Mouse (Mus musculus) right cerebral cortex, adult 18-20 months (tissue): ENCODE data around the gene Ccdc169.

Source experiments
- DNase-seq: peaks from one replicate; pipeline ENCODE4 v3.0.0; 2022; ENCODE audit warnings: mixed read lengths

Ccdc169 gene

DNA sequence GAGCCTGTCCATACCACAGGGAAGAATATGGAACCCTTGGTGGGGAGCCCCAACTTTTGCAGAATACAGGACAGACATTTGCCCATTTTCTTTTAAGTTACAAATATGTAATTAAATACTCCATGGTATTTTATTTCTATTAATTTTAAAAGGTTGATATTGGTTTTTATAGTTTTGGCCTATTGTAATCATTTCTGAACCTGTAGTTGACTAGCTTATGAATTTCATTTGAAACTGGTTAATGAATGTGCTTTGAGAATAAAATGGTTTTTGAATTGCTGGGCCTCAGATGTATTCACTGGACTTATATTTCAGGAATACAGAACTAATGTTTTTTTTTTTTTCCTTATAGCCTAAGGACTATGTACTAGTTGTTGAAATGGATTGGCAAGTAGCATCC lies at the start of gene Ccdc169:
Ccdc169 (plus strand) TSS at position 301 of the 400 bp plus-strand sequence.
- no peak for DNase-seq

DNA sequence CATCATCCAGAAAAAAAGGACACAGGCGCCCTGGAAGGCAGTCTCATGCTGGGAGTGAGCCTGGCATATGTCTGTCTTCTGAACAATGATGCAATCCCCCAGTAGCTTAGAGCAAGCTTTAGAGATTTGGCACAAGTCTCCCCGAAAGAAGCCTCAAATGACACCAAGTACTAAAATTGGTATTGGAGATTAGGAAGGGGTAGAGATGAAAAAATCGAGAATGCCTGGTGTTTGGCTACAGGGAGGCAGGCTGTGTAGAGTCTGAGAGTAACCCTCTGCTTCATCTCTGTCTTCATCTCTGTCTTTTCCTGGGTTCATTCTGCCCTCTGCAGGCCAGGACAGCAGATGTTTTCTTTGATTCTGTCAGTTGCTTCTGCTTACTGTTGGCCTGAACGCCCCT lies 49.8 kb upstream of the Ccdc169 start:
- DNase-seq: peak; percentile 36

- DNase-seq: no peak
Measured at GRCm38 (mm10) chr3:55088359-55088758, 48.8 kb upstream of the Ccdc169 start.

- DNase-seq: no peak
Measured at GRCm38 (mm10) chr3:55088843-55089242, 48.3 kb upstream of the Ccdc169 start.

DNA sequence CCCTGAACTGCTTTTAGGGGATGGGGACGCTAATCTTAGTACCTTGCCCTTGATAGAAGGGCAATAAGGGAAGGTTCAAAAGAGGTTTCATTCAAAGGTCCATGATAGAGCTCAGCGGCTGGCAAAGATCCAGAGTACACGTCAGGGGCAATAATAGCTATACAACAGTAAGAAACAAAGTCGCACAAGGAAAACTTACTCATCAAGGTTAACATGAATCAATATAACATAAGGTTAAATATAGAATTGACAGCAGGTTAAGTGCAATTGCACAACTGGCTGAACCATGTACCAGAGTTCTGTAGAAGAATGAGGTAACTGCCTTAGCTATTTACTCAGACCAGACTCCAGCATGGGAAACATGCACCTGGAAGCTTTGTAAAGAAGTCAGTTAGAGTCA lies 47.8 kb upstream of the Ccdc169 start:
- DNase-seq: no peak

DNA sequence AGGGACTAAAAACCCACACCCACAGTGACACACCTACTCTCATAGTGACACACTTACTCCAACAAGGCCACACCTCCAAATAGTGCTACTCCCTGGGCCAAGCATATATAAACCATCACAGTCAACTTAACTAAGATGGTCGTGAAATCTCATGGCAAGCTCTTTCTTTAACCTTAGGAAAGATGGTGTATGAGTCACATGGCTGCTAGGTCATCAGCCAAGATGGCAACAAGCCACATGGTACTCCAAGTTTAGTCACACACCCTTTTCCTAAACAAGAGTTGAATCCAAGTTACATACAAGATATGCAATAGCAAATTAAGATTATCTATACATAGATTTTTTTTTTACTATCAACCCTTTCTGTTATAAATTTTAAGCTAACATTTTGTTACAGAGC lies 44.0 kb upstream of the Ccdc169 start:
- no peak for DNase-seq

- DNase-seq: peak; percentile 53
Measured at GRCm38 (mm10) chr3:55095968-55096654, 41.0 kb upstream of the Ccdc169 start.

GRCm38 (mm10) chr3:55096655-55097005 lies 40.5 kb upstream of the Ccdc169 start:
- no peak for DNase-seq

DNA sequence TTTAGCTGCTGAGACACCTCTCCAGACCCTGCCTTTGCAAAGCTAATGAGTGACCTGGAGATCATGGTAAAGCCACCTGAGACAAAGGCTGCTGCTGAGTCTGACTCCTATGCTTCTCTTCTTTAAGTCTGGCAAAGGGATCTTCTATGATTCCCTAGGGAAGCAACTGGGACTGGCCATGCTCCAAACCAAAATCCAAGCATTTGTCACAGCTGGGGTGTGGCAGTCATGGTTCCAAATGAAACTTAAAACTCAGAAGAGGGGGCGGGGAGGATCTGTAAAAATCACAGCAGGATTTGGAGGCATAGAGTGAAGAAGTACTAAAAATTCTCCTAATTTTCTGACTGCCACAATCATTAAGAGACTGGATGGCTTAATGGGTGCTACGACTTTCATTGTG lies 40.0 kb upstream of the Ccdc169 start:
- no peak for DNase-seq

DNA sequence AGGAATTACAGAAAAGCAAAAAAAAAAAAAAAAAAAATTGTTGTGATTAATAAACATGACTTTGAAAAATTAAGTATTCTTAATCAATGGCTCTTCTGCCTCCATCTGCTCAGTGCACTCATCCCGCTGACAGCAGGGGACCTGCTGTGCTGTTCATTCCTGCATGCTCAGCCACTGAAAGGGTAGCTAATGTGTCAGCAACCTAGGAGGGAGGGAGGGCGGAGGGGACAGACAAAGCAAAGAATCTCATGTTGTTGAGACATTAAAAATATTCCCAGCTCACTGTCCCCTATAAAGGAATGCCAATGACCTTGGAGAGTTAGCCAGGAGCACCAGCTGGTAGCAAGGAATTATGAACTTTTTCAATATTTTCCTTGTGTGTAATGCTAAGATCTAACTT lies 39.1 kb upstream of the Ccdc169 start:
- DNase-seq: no peak

- DNase-seq: no peak
Measured at GRCm38 (mm10) chr3:55098990-55099389, 38.1 kb upstream of the Ccdc169 start.

DNA sequence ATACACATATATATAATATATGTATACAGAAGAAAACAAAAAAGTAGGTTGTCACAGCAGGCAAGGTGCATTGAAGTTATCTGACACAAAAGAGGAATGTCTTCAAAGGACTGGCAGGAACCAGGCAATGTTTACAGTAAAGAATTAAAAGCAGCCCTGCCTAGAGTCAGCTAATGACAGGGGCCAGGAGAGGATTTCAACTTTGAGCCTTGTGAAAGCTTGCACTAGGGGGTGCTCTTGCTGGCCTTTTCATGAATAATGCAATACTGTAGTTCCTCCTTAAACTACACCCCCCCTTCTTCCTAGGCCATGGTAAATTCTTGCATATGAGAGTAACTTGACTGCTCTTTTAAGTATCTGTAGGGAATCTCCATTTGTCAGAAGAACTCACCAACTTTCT lies 36.0 kb upstream of the Ccdc169 start:
- no peak for DNase-seq

GRCm38 (mm10) chr3:55105372-55106023 lies 31.6 kb upstream of the Ccdc169 start:
- DNase-seq: no peak

DNA sequence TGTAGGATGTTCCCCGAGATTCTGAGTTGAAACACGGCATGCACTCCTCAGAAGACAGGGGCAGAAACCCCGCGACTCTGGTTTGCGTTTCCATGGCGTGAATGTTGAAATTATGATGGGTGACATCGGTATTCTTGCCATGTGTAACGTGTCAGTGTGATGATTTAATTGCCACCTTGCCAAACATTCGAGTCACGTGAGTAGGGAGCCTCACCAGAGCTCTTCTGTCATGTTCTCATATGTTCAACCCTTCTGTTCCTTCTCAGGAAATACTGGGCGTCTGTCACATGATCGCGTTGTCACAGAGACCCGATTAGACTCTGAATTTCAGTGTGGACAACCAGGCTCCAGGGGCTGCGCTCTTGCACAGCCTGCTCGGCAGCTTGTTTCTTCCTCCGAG lies 31.1 kb upstream of the Ccdc169 start:
- DNase-seq: peak; percentile 13

- DNase-seq: no peak
Measured at GRCm38 (mm10) chr3:55109097-55109496, 28.0 kb upstream of the Ccdc169 start.

DNA sequence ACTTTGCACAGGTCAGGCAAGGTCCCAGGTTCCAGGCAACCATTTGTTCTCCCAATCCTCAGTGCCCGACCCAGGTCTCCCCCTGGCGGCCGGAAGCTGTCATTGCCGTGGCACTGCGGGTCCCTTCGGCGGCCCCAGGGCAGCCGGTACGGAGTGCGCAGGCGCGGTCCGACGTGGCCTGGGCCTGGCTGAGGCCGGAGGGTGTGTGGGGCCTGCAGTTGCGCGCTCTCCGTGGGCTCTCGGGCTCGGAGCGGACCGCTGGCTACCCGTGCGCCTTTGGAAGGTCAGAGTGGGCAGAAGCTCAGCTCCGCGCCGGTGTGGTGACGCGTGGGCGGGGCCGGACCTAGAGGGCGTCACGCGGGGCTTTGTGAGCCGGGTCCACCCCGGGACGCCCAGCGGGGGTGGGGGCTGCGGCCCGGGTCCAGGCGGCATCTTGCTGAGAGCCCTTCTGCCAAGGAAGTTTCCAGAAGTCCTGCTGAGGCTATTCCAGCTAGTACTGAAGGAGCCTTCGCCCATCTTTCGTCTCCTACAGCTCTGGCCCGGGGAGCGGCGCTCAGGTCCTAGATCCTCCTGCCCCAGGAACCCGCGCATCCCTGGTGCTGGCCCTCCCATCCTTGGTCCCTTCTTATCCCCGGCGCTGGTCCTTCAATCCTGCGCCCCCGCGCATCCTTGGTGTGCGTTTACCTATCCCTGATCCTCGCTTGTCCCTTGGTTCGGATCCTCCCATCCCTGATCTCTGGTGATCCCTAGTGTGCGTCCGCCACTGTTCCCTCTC lies 25.0 kb upstream of the Ccdc169 start, which contains the start of gene Spg20:
Spg20 (plus strand) TSS at position 174 of the 775 bp plus-strand sequence.
- peak; percentile 94 for DNase-seq

DNA sequence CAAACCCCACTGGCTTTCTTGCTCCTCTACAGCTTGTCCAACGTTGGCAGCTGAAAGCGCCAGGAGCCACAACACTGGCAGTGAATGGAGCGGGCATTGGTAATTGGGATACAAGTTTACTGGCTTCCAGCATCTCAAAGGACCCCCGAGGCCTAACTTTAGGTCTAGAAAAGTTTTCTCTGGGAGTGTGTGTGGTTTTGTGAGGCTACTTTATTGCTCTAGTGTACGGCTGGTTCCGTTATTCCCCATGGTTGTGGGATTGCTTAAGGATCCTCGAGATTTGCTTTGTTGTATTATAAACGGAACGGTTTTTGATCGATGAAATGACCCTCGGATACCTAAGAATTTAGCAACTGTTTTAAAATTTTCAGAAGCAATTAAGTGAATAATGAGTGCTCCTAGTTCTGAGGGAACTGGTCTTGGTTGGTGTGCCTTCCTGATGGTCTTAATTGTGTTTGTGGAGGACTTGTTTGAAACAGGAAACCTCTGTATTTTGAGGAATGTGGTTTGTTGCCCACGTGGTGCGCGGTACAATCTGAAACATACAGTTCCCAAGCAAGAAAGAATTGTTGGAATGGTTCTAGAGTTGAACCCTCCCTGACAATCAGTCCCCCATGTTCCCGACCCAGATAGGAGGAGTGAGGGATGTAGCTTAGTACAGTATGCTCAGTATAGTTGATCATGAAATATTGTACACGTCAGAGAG lies 24.3 kb upstream of the Ccdc169 start:
- DNase-seq: no peak

DNA sequence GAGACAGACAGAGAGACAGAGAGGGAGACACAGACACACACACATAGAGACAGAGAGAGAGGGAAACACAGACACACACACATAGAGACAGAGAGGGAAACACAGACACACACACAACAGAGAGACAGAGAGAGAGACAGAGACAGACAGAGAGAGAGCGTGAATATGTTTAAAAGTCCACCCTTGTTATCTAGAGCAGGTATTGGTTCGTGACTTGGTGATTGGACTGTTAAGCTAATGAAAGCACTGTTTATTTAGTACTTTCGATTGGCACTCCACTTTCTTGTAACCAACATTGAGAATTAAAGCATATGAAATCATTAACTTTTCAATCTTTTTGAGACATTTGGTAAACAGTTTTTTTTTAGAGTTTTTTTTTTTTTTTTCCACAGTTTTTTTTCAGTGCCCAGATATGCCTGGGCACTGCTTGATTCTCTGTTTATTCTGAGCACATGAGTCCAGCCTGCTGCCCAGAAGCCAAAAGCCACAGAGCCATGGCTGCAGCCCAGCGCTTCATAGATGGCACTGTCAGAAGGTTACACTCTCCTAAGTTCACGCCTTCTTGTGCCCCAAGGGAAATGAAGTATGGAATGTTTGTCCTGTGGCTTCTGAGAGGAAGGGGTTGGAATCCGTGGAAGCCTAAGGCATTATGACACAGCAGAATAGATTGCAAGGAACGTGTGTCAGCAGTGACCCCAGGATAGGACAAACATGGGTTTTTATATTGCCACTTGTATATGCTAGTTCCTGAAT lies 22.6 kb upstream of the Ccdc169 start:
- no peak for DNase-seq

- DNase-seq: no peak
Measured at GRCm38 (mm10) chr3:55115071-55115470, 22.1 kb upstream of the Ccdc169 start.

GRCm38 (mm10) chr3:55115989-55116388 lies 21.1 kb upstream of the Ccdc169 start:
- DNase-seq: no peak

GRCm38 (mm10) chr3:55119275-55119898 lies 17.8 kb upstream of the Ccdc169 start:
- no peak for DNase-seq

DNA sequence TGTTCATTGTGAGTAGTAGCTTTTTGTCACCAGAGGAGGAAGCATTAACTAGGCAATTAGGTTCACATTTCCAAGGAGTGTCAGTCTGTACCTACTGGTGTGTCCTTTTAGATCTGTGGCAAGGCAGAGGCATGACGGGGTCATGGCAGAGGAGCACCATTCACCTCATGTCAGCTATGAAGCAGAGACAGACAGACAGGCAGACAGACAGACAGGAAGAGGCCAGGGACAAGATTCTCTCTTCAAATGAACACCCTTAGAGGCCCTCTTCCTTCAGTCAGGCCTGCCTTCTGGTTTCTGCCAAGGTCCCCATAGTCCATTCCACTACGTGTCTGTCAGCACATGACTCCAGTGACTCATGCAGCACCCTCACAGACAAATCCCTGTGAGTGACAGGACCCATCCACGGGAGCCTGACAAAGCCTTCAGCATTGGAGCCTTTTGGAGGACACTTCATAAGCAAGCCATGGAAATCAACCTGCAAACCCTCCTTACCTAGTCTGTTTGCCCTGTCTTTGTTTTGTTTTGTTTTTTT lies 14.7 kb upstream of the Ccdc169 start:
- DNase-seq: no peak
